Mouse (Mus musculus) kidney, adult 11 months (tissue): ENCODE measurements around the gene Tex21.
"Not testable (repeated sequence)": the region's sequence is repeated elsewhere in the genome, so short reads cannot be mapped to it uniquely, and the experiment has no call there.

ENCODE experiments used
- DNase-seq: peaks from one replicate; pipeline ENCODE4 v3.0.0; 2022

Tex21 gene

GRCm38 (mm10) chr12:76194526-76194925 is 52.0 kb downstream of the Tex21 start:
- no peak for DNase-seq

GRCm38 (mm10) chr12:76190940-76191339 is 55.6 kb downstream of the Tex21 start:
- peak; percentile 25 for DNase-seq

DNA sequence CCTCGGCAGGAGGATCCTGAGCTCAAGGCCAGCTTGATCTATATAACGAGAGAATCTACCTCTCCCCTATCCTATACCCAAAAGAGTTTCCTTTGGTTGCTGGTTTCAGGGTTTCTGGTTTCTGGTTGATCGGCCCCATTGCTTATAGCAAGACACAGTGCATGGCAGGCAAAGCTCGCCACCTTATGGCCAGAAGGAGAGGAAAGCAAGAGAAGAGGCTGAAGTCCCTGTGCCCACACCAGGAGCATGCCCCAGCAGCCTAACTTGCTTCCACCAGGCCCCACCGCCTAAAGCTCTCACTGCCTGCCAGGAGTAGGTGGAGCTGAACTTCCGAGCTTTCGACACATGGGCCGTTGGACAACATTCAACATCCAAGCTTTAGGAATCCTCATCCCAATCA is 58.7 kb downstream of the Tex21 start:
- peak; percentile 17 for DNase-seq

- no peak for DNase-seq
These were observed 60.1 kb downstream of the Tex21 start for GRCm38 (mm10) chr12:76186473-76186872.

GRCm38 (mm10) chr12:76185167-76185816 is 61.3 kb downstream of the Tex21 start:
- no peak for DNase-seq

GRCm38 (mm10) chr12:76184271-76184670 is 62.3 kb downstream of the Tex21 start:
- no peak for DNase-seq

GRCm38 (mm10) chr12:76182831-76183230 is 63.7 kb downstream of the Tex21 start:
- no peak for DNase-seq

- DNase-seq, result no peak
These were observed 65.1 kb downstream of the Tex21 start for GRCm38 (mm10) chr12:76181471-76181870.

- DNase-seq, result peak; percentile 13
These were observed 66.1 kb downstream of the Tex21 start for GRCm38 (mm10) chr12:76180442-76180841.

- DNase-seq, result no peak
These were observed 67.0 kb downstream of the Tex21 start for GRCm38 (mm10) chr12:76179527-76179926.

GRCm38 (mm10) chr12:76179051-76179450 is 67.5 kb downstream of the Tex21 start:
- peak; percentile 63 for DNase-seq

DNA sequence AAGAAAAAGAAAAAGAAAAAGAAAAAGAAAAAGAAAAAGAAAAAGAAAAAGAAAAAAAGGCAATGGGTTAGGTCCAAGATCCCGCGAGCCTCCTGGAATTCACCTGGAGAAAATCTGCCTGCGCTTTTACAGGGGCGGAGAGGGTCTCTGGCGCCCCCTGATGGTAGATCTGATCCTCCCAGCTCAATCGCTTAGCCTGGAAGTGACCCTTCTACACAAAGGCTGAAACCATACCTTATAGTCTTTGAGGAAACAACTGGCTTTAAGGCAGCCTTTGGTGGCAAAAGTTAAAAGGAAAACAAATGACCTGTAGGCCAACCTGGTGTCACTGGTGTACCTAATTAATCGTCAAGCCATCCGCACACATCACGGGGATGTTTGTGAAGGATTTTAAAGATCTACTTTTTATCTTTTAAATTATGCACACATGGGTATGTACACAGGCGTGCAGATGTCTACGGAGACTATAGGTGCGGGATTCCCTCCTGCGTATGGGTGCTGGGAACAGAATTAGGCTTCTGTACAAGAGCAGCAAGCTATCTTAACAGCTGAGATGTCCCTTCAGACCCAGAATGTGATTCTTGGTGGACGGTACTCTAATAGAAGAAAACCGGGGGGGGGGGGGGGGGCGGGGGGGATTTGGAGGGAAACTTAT is 68.6 kb downstream of the Tex21 start:
- peak; percentile 37 for DNase-seq

- DNase-seq, result no peak
These were observed 69.3 kb downstream of the Tex21 start, which contains the start of gene Esr2 for GRCm38 (mm10) chr12:76177000-76177863. Gene Esr2 (minus strand): TSS chr12:76177259.

GRCm38 (mm10) chr12:76165641-76166040 is 80.9 kb downstream of the Tex21 start:
- no peak for DNase-seq

DNA sequence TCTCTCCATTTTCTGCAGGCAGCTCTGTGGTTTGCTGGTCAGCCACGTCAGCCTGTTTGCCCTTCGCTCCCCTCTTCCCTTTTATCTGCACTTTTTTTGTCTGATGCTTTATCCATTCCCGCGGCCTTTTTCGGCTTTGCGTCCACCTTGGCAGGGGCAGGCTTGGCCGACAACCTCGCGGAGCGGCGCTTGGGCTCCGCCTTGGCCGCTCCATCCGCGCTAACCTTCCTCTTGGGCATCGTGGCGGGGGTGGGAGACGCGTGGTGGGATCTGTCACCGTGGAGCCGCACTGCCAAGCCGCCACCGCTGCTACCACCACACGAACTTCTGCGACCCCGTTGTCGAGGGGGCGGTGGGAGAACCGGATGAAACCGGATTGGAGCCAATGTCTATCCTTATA is 94.2 kb downstream of the Tex21 start:
- DNase-seq, result not testable (repeated sequence)
